ENCODE assay signal across 9 mouse cellular contexts in genomic region chr6:34921941-34922340, GRCm38 (mm10). TPM values are rescaled to one million over a fixed set of nuclear protein-coding genes. Genes with fewer than 3 reads are reported as not detected.
A peak's percentile ranks its signal among the peaks of the same experiment; 100 is the strongest.
DNase-seq lines count a peak whose midpoint lies in the region; ATAC-seq and TF ChIP-seq lines count a peak whose summit lies in the region.
"Had no signal": no experiment of that assay in that cellular context is flagged by ENCODE, and none has a peak within 500 bp of the region (broad histone marks: within the 10 kb centered on the region; RNA-seq: fewer than 3 reads in every experiment).

No protein-coding gene starts in this region.

- ATAC-seq in hindbrain, embryonic 12.5 days (ENCODE audit: low FRiP score): no peak
- peak; percentile 36 for ATAC-seq in activated CD4-positive, CD25-positive, alpha-beta regulatory T cell, adult 4 months
- ATAC-seq in monocyte, adult 5-6 weeks (replicated peaks; ENCODE audit: insufficient number of reproducible peaks, low FRiP score, low TSS enrichment, poor library complexity, severe bottlenecking): 0 out of 2 replicates have a peak, but pooled peaks have one; percentile 40

- H3K4me2 ChIP-seq in hindbrain, embryonic 12.5 days (replicated peaks): no peak overlapping the region
- H3K4me2 ChIP-seq: embryonic facial prominence, embryonic 12.5 days had no signal

- H3K79me2 ChIP-seq in C2C12 (ENCODE audit: control insufficient read depth, insufficient read depth): no peaks in the 10 kb centered on the region

- no peak overlapping the region for H3K4me3 ChIP-seq in hindbrain, embryonic 10.5 days
- H3K4me3 ChIP-seq in hindbrain, embryonic 12.5 days: no peak overlapping the region
- H3K4me3 ChIP-seq in C2C12 (ENCODE audit: insufficient read depth, poor library complexity, severe bottlenecking): no peak overlapping the region
- H3K4me3 ChIP-seq: embryonic facial prominence, embryonic 12.5 days had no signal

- no peaks in the 10 kb centered on the region for H3K36me3 ChIP-seq in hindbrain, embryonic 10.5 days
- no peaks in the 10 kb centered on the region for H3K36me3 ChIP-seq in hindbrain, embryonic 12.5 days
- no peaks in the 10 kb centered on the region for H3K36me3 ChIP-seq in C2C12 (ENCODE audit: control insufficient read depth, insufficient read depth)
- H3K36me3 ChIP-seq: embryonic facial prominence, embryonic 12.5 days had no signal

- H3ac ChIP-seq in C2C12 (ENCODE audit: control insufficient read depth, insufficient read length, low read depth): no peak overlapping the region

- TF ChIP-seq CTCF in C2C12 (IDR thresholded peaks at IDR 0.05; ENCODE audit: control insufficient read depth, insufficient read depth, insufficient read length): peak; percentile 54

- H3K27ac ChIP-seq in hindbrain, embryonic 10.5 days: no peak overlapping the region
- H3K27ac ChIP-seq in hindbrain, embryonic 12.5 days: no peak overlapping the region
- H3K27ac ChIP-seq: embryonic facial prominence, embryonic 12.5 days had no signal

- H3K9me3 ChIP-seq in hindbrain, embryonic 10.5 days: no peaks in the 10 kb centered on the region
- H3K9me3 ChIP-seq in hindbrain, embryonic 12.5 days (replicated peaks): no peaks in the 10 kb centered on the region
- H3K9me3 ChIP-seq: embryonic facial prominence, embryonic 12.5 days had no signal

- WGBS in hindbrain, embryonic 10.5 days: 63% methylated on average over 14 of the region's 14 CpGs
- 60% methylated on average over 14 of the region's 14 CpGs for WGBS in hindbrain, embryonic 12.5 days

- no peaks in the 10 kb centered on the region for H3K27me3 ChIP-seq in hindbrain, embryonic 10.5 days (ENCODE audit: insufficient read depth, poor library complexity, severe bottlenecking)
- H3K27me3 ChIP-seq in hindbrain, embryonic 12.5 days: no peaks in the 10 kb centered on the region
- H3K27me3 ChIP-seq in C2C12 (ENCODE audit: control insufficient read depth, insufficient read depth, insufficient read length): no peaks in the 10 kb centered on the region
- H3K27me3 ChIP-seq: embryonic facial prominence, embryonic 12.5 days had no signal

- peaks cover 4% of the 10 kb centered on the region; the same call in 1 of the 2 replicates for H3K4me1 ChIP-seq in hindbrain, embryonic 10.5 days (replicated peaks)
- no peaks in the 10 kb centered on the region for H3K4me1 ChIP-seq in hindbrain, embryonic 12.5 days

- H3K79me3 ChIP-seq in C2C12 (ENCODE audit: low read depth): no peaks in the 10 kb centered on the region

- peak; percentile 44 for DNase-seq in hindbrain, embryonic 10.5 days (ENCODE audit: low spot score)
- peak; percentile 24 for DNase-seq in gastrocnemius, postnatal 25 days
- peak; percentile 73 to 78 for DNase-seq in kidney, postnatal 25 days
- no peak for DNase-seq in urinary bladder, postnatal 25 days (ENCODE audit: low spot score)

- H3K9ac ChIP-seq in hindbrain, embryonic 12.5 days: no peak overlapping the region
- H3K9ac ChIP-seq: embryonic facial prominence, embryonic 12.5 days had no signal

TF ChIP-seq in C2C12, 6 proteins besides CTCF, POLR2A, EP300 and RAD21:
- TF ChIP-seq MYOG (IDR thresholded peaks at IDR 0.05; ENCODE audit: control insufficient read depth, extremely low read depth, insufficient read length) (no peak), CEBPB (IDR thresholded peaks at IDR 0.05; ENCODE audit: low read depth) (no peak), FOSL1 (IDR thresholded peaks at IDR 0.05; ENCODE audit: insufficient read depth, low read length, poor library complexity, severe bottlenecking) (no peak), USF1 (IDR thresholded peaks at IDR 0.05; ENCODE audit: low read depth) (no peak), MYOD1 (IDR thresholded peaks at IDR 0.05; ENCODE audit: control insufficient read depth, insufficient read length, low read depth) (no peak), MAX (IDR thresholded peaks at IDR 0.05) (no peak)
TF ChIP-seq in C2C12: peak in this region for 0.

RNA-seq across cellular contexts. Expression of gene Stra8, which starts 2.0 kb away (rescaled TPM):
- not detected in 2 replicates for polyA plus RNA-seq in hindbrain, embryonic 10.5 days (2016; fragmentation: Nextera tagmentation; extraction: Ambion mirVana)
- not detected in 2 replicates for polyA plus RNA-seq in hindbrain, embryonic 12.5 days (2016; fragmentation: Nextera tagmentation; extraction: Ambion mirVana)
- not detected for polyA plus RNA-seq in C2C12 (2012; fragmentation: generic; extraction: Trizol)
- polyA plus RNA-seq in activated CD4-positive, CD25-positive, alpha-beta regulatory T cell, adult 4 months (2017; shearing (Covaris generic)): under 1 TPM in 1 of 2 experiments, not detected in 1; 0.28 TPM
- not detected for total RNA-seq in gastrocnemius, postnatal 25 days (2021)
- total RNA-seq in monocyte, adult 5-6 weeks (2017): not detected in 3 replicates
- polyA plus RNA-seq: embryonic facial prominence, embryonic 12.5 days had no signal

RNA-seq across cellular contexts. Expression of gene Wdr91, which starts 11.3 kb away (rescaled TPM):
- polyA plus RNA-seq in hindbrain, embryonic 10.5 days (2016; fragmentation: Nextera tagmentation; extraction: Ambion mirVana): 13.5 and 14.3 TPM in 2 replicates
- 13.1 and 13.6 TPM in 2 replicates for polyA plus RNA-seq in hindbrain, embryonic 12.5 days (2016; fragmentation: Nextera tagmentation; extraction: Ambion mirVana)
- polyA plus RNA-seq in C2C12 (2012; fragmentation: generic; extraction: Trizol): 12.8 TPM
- polyA plus RNA-seq in activated CD4-positive, CD25-positive, alpha-beta regulatory T cell, adult 4 months (2017; shearing (Covaris generic)): 10 to 100 TPM; 17.8 to 22.1 TPM
- 1 to 10 TPM; 5.1 to 5.8 TPM for total RNA-seq in gastrocnemius, postnatal 25 days (2021)
- 14.8 to 23.2 TPM (median 20.6 TPM) in 3 replicates for total RNA-seq in monocyte, adult 5-6 weeks (2017)

RNA-seq across cellular contexts. Expression of gene Cyren, which starts 44.1 kb away (rescaled TPM):
- polyA plus RNA-seq in hindbrain, embryonic 10.5 days (2016; fragmentation: Nextera tagmentation; extraction: Ambion mirVana): 17.9 and 18.4 TPM in 2 replicates
- 14.4 TPM in 2 replicates for polyA plus RNA-seq in hindbrain, embryonic 12.5 days (2016; fragmentation: Nextera tagmentation; extraction: Ambion mirVana)
- polyA plus RNA-seq in C2C12 (2012; fragmentation: generic; extraction: Trizol): 7.9 TPM
- polyA plus RNA-seq in activated CD4-positive, CD25-positive, alpha-beta regulatory T cell, adult 4 months (2017; shearing (Covaris generic)): 1 to 10 TPM; 4.9 to 6.0 TPM
- 1 to 10 TPM; 2.6 to 4.1 TPM for total RNA-seq in gastrocnemius, postnatal 25 days (2021)
- 6.1 to 7.3 TPM (median 6.3 TPM) in 3 replicates for total RNA-seq in monocyte, adult 5-6 weeks (2017)

RNA-seq across cellular contexts. Expression of gene Tmem140, which starts 59.0 kb away (rescaled TPM):
- 1.6 and 1.9 TPM in 2 replicates for polyA plus RNA-seq in hindbrain, embryonic 10.5 days (2016; fragmentation: Nextera tagmentation; extraction: Ambion mirVana)
- polyA plus RNA-seq in hindbrain, embryonic 12.5 days (2016; fragmentation: Nextera tagmentation; extraction: Ambion mirVana): 1.5 and 1.8 TPM in 2 replicates
- 1.5 TPM for polyA plus RNA-seq in C2C12 (2012; fragmentation: generic; extraction: Trizol)
- 10 to 100 TPM; 16.8 to 22.6 TPM for polyA plus RNA-seq in activated CD4-positive, CD25-positive, alpha-beta regulatory T cell, adult 4 months (2017; shearing (Covaris generic))
- 10 to 100 TPM; 15.5 to 24.0 TPM for total RNA-seq in gastrocnemius, postnatal 25 days (2021)
- total RNA-seq in monocyte, adult 5-6 weeks (2017): 8.0 to 21.4 TPM (median 8.5 TPM) in 3 replicates
